Mouse (Mus musculus) C2C12 (cell line): Measurements from ENCODE around the gene Arhgap42. TPM values are rescaled to one million over a fixed set of nuclear protein-coding genes. Genes with fewer than 3 reads are reported as not detected.

Experiments
- H3K27me3 ChIP-seq: one replicate; pipeline ENCODE4 v1.6.1; 2011; ENCODE audit not compliant: control insufficient read depth, insufficient read depth, insufficient read length
- H3K36me3 ChIP-seq: one replicate; pipeline ENCODE4 v1.6.1; 2011; ENCODE audit not compliant: control insufficient read depth, insufficient read depth
- H3K4me3 ChIP-seq: one replicate; pipeline ENCODE4 v1.5.1; 2011; ENCODE audit warnings: mild to moderate bottlenecking, control low read depth; ENCODE audit not compliant: poor library complexity, insufficient read depth, severe bottlenecking
- H3K79me2 ChIP-seq: one replicate; pipeline ENCODE4 v1.6.1; 2011; ENCODE audit not compliant: control insufficient read depth, insufficient read depth
- H3K79me3 ChIP-seq: one replicate; pipeline ENCODE4 v1.6.1; 2011; ENCODE audit warnings: low read depth, control low read depth
- H3ac ChIP-seq: one replicate; pipeline ENCODE3; 2011; ENCODE audit warnings: low read depth; ENCODE audit not compliant: control insufficient read depth, insufficient read length
- CEBPB ChIP-seq: IDR thresholded peaks from one replicate; pipeline ENCODE4 v1.6.1; 2011; ENCODE audit warnings: low read depth, mild to moderate bottlenecking, control low read depth, moderate library complexity
- CTCF ChIP-seq: IDR thresholded peaks from one replicate; pipeline ENCODE4 v1.5.1; 2011; ENCODE audit not compliant: control insufficient read depth, insufficient read depth, insufficient read length
- FOSL1 ChIP-seq: IDR thresholded peaks from one replicate; pipeline ENCODE4 v1.8.0; 2011; ENCODE audit warnings: mild to moderate bottlenecking, low read length; ENCODE audit not compliant: poor library complexity, insufficient read depth, severe bottlenecking
- MAX ChIP-seq: IDR thresholded peaks from one replicate; pipeline ENCODE4 v1.6.1; 2011; ENCODE audit warnings: mild to moderate bottlenecking, control low read depth
- MYOD1 ChIP-seq: IDR thresholded peaks from one replicate; pipeline ENCODE4 v1.6.1; 2011; ENCODE audit warnings: low read depth; ENCODE audit not compliant: control insufficient read depth, insufficient read length
- MYOG ChIP-seq: IDR thresholded peaks from one replicate; pipeline ENCODE4 v1.6.1; 2011; ENCODE audit not compliant: control insufficient read depth, insufficient read length; ENCODE audit errors: extremely low read depth
- USF1 ChIP-seq: IDR thresholded peaks from one replicate; pipeline ENCODE4 v1.6.1; 2011; ENCODE audit warnings: low read depth, mild to moderate bottlenecking, control low read depth, moderate library complexity
- long read RNA-seq, 2 experiments: library from polyadenylated mRNA; unstranded; transcript quantifications; one replicate each; pipeline ENCODE4 v2.0.0; 2019 to 2020
- polyA plus RNA-seq: library from polyadenylated mRNA; unstranded; fragments of >200 nt; fragmentation: generic; extraction: Trizol; gene quantifications from one replicate; pipeline ENCODE4 v1.2.1, GENCODE M21; 2012; ENCODE audit warnings: missing spikeins

Gene Arhgap42
- polyA plus RNA-seq: 8.4 TPM
- long read RNA-seq, experiment 1, partial matches to known transcripts: 6 of 13 reads
- long read RNA-seq, experiment 1, other reads (novel, unspliced or antisense): 7 of 13 reads
- long read RNA-seq, experiment 2, partial matches to known transcripts: 12 of 35 reads
- long read RNA-seq, experiment 2, other reads (novel, unspliced or antisense): 23 of 35 reads

DNA sequence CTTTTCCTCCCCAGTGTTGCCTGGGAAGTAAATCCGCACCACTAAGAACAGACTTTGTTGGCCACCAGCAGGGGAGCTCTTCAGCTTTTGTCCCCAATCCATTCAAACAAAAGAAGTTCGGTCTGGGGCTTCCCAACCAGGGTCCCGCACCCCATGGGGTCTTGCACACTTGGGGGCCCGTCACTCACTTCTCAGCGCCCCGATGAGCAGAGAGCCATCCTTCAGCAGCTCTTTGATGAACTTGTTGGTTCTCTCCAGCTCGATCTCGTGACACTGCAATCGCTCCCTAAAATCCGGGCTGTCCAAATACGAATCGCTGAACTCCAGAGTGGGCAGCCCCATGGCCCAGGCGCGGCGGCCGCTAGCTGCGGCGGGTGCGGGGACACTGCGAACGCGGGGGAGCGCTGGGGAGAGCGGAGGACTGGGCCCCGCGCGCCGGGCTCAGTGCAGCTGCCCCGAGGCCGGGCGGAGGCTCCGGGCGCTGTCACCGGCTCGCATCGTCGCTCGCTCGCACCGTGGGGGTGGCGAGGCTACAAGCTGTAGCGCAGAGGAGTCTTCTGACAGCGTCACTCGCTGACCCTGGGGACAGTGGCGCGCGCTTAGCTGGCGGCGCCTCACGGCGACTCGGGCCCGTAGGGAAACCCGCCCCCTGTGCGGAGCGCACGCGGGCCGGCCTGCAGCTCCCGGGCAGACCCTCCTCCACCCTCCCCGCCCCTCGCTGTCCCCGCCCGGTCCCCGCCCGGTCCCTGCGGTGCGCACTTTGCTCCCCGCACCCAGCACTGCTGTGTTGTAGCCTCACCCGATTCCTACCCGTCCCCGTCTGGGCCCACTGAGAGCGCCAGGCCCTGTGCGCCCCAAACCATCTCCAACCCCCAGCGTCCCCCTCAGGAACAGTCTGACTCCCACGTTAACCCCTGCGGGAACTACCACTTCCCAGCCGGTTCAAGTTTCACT lies at the start of gene Arhgap42:
Gene Arhgap42 (minus strand): TSS at position 664 of the 954 bp plus-strand sequence.
- Histone ChIP-seq H3K79me3 (peaks cover 38% of the 10 kb centered on the region), H3K27me3 (no peaks in the 10 kb centered on the region), H3K4me3 (peak within 1 kb of the TSS; percentile 53), H3K79me2 (peaks cover 49% of the 10 kb centered on the region), H3ac (peak within 1 kb of the TSS; percentile 55), H3K36me3 (no peaks in the 10 kb centered on the region)
- TF ChIP-seq MAX (no peak), MYOG (no peak), CTCF (no peak), MYOD1 (no peak), CEBPB (no peak), USF1 (no peak), FOSL1 (no peak)

DNA sequence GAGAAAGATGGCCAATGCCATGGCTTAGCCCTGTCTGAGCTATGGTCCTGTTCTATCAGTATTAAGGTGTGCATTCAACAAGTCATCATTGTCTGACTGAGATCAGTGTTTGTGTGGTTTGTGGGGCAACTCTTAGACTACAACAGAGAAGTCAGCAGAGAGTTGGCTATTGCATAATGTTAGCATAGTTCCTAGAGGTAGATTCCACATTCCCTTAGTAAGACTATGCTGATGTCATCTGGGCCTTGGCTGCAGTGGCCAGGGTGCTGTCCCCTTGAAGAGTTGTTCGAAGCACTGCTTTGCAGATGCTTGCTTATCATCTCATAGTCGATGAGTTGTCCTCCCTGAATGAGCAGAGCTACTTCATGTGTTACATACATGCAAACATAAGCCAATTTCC lies 49.2 kb upstream of the Arhgap42 start:
- no peaks in the 10 kb centered on the region for H3K36me3 ChIP-seq
- no peaks in the 10 kb centered on the region for H3K79me2 ChIP-seq
- no peak overlapping the region for H3ac ChIP-seq
- no peaks in the 10 kb centered on the region for H3K27me3 ChIP-seq
- TF ChIP-seq MAX (no peak), MYOG (no peak), USF1 (no peak), MYOD1 (no peak), FOSL1 (no peak), CTCF (no peak), CEBPB (no peak)
- no peak overlapping the region for H3K4me3 ChIP-seq
- no peaks in the 10 kb centered on the region for H3K79me3 ChIP-seq

DNA sequence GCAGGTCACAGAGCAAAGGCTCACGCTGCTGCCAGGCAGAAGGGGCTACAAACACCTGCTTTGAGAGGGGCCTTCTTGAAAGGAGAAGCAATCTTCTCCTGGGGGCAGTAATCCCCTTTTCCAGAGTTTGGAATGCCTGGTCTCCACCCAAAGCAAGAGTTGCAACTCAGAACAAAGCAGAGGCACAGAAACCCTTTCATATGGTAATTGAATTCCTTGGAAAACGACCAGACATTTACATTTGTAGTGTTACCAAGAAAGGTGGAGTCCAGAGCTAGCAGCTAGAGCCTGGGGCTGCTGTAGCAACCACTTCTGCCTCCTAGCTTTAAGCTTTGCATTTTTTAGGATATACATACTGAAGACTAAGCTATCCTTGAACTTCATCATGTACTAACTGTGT lies 30.4 kb upstream of the Arhgap42 start:
- no peak for TF ChIP-seq CTCF
- Histone ChIP-seq H3K79me2 (no peaks in the 10 kb centered on the region), H3K27me3 (no peaks in the 10 kb centered on the region), H3K36me3 (no peaks in the 10 kb centered on the region), H3K4me3 (no peak overlapping the region), H3ac (no peak overlapping the region), H3K79me3 (no peaks in the 10 kb centered on the region)

DNA sequence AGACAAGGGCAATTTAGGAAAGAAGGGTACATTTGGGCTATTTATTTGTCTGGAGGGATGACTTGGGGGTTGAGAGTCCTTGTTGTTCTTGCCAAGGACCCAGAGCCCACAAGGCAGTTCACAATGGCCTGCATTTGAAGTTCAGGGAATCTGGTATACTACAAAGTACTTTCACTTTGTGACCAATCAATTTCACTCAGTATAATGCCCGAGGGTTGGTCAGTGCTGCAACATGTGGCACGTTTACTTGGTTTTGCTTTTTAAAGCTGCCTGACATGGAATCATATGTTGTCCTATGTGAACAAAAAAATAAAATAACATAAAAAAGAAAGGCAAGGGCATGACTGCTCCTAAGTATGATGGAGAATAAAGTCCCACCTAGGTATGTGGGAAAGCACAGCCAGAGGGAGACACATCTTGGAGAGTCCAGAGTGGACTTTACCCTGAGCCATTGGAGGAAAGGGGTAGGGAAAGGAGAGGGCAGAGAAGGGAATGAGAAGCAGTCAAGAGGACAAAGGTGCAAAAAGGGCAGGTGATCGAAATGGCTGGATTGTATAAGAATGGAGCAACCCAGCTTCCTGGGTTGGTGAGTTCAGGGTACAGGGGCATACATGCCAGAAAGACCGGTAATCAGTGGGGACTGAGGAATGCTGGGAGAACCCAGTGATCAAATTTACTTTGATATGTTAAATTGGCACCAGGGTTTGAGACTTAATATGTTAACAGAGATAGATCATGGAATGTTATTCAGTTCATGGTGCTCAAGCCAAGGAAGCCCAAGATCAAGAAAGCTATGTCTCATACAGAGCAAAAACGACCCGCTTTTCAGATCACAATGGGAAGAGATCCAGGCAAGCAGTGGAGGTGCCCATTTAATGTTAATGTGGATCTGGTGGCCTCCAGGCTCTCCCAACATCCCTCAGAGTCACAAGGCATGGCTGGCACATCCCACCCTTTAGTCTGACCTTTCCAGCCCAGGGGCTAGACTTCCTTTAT lies 29.0 kb upstream of the Arhgap42 start:
- no peaks in the 10 kb centered on the region for H3K79me3 ChIP-seq
- H3K27me3 ChIP-seq: no peaks in the 10 kb centered on the region
- no peaks in the 10 kb centered on the region for H3K36me3 ChIP-seq
- no peak overlapping the region for H3ac ChIP-seq
- no peak overlapping the region for H3K4me3 ChIP-seq
- no peaks in the 10 kb centered on the region for H3K79me2 ChIP-seq
- no peak for TF ChIP-seq FOSL1
- no peak for TF ChIP-seq MYOG
- TF ChIP-seq CEBPB: no peak
- TF ChIP-seq USF1: no peak
- no peak for TF ChIP-seq MAX
- no peak for TF ChIP-seq CTCF
- TF ChIP-seq MYOD1: no peak

DNA sequence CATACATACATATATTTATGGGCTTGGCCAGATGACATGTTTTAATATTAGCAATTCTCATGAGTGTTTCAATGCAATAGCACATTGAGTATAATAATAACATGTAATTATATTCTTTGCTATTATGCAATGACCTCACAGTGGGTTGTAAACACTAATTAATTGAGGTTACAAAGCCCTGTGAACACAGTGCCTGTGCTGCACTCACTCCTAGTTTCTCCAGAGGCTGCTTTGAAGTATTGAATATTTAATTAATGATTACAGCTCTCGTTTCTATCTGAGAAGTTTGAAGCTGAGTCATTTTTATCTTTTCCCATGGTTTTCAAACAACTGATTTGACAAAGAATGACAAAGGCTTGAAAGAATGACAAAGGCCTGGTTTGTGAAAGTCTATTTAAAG lies 24.6 kb upstream of the Arhgap42 start:
- Histone ChIP-seq H3K79me3 (no peaks in the 10 kb centered on the region), H3K79me2 (no peaks in the 10 kb centered on the region), H3K27me3 (no peaks in the 10 kb centered on the region), H3K36me3 (no peaks in the 10 kb centered on the region), H3K4me3 (no peak overlapping the region), H3ac (no peak overlapping the region)
- no peak for TF ChIP-seq MYOG
- no peak for TF ChIP-seq MYOD1
- no peak for TF ChIP-seq CEBPB
- no peak for TF ChIP-seq FOSL1
- no peak for TF ChIP-seq USF1
- TF ChIP-seq CTCF: no peak
- no peak for TF ChIP-seq MAX
